Mouse (Mus musculus) small intestine, adult 2 months (tissue): Measurements from ENCODE around the gene Efnb2.

Experiments used
- CTCF ChIP-seq: fragments of 200-500 bp; IDR thresholded peaks from 2 replicates; pipeline ENCODE4 v1.5.1; 2012; ENCODE audit warnings: low read depth, mild to moderate bottlenecking, control low read depth, inconsistent platforms, low read length, moderate library complexity, mixed read lengths; ENCODE audit not compliant: insufficient replicate concordance, insufficient read length; ENCODE audit errors: extremely low read depth
- POLR2A ChIP-seq: fragments of 200-500 bp; IDR thresholded peaks from 2 replicates; pipeline ENCODE4 v1.6.1; 2012; ENCODE audit warnings: low read depth, mild to moderate bottlenecking, control low read depth, inconsistent platforms, low read length, moderate library complexity

GRCm38 (mm10) chr8:8576286-8576685 lies 84.8 kb downstream of the Efnb2 start:
- TF ChIP-seq CTCF, result no peak
- TF ChIP-seq POLR2A, result no peak
